Mouse (Mus musculus) testis, adult 2 months (tissue): ENCODE results near the gene Gpr153. TPM values are rescaled to one million over a fixed set of nuclear protein-coding genes. Genes with fewer than 3 reads are reported as not detected.
A peak's percentile ranks its signal among the peaks of the same experiment; 100 is the strongest.

ENCODE experiments used
- H3K27ac ChIP-seq: fragments of 200-500 bp; 2 replicates; pipeline ENCODE4 v1.5.1; 2012; ENCODE audit warnings: low read depth, low read length; ENCODE audit not compliant: control insufficient read depth, insufficient read depth
- H3K27me3 ChIP-seq: fragments of 200-500 bp; 2 replicates; pipeline ENCODE4 v1.6.1; 2012; ENCODE audit warnings: mild to moderate bottlenecking, low read length, moderate library complexity; ENCODE audit not compliant: control insufficient read depth, insufficient read depth
- H3K36me3 ChIP-seq: fragments of 200-500 bp; 2 replicates; pipeline ENCODE4 v1.6.1; 2012; ENCODE audit warnings: mild to moderate bottlenecking, low read length; ENCODE audit not compliant: control insufficient read depth, insufficient read depth
- H3K4me1 ChIP-seq: fragments of 200-500 bp; 2 replicates; pipeline ENCODE4 v1.6.1; 2012; ENCODE audit warnings: low read length; ENCODE audit not compliant: control insufficient read depth, insufficient read depth
- H3K4me3 ChIP-seq: fragments of 200-500 bp; 2 replicates; pipeline ENCODE4 v1.5.1; 2012; ENCODE audit warnings: low read depth, mild to moderate bottlenecking, low read length, moderate library complexity, mixed read lengths; ENCODE audit not compliant: control insufficient read depth
- CTCF ChIP-seq: fragments of 200-500 bp; IDR thresholded peaks from 2 replicates; pipeline ENCODE4 v1.5.1; 2012; ENCODE audit warnings: low read depth, mild to moderate bottlenecking, inconsistent platforms, low read length, moderate library complexity; ENCODE audit not compliant: control insufficient read depth, insufficient read depth, insufficient replicate concordance
- POLR2A ChIP-seq: fragments of 200-500 bp; IDR thresholded peaks from 2 replicates; pipeline ENCODE4 v1.6.1; 2012; ENCODE audit warnings: low read depth, mild to moderate bottlenecking, inconsistent platforms, low read length, moderate library complexity; ENCODE audit not compliant: control insufficient read depth
- polyA plus RNA-seq: library from polyadenylated mRNA; depleted of rRNA; stranded (reverse); fragments of >200 nt; gene quantifications from 2 replicates; pipeline ENCODE4 v1.2.3, GENCODE M21; 2012

Gene Gpr153
- polyA plus RNA-seq, 1 experiment = 18.9 TPM

DNA sequence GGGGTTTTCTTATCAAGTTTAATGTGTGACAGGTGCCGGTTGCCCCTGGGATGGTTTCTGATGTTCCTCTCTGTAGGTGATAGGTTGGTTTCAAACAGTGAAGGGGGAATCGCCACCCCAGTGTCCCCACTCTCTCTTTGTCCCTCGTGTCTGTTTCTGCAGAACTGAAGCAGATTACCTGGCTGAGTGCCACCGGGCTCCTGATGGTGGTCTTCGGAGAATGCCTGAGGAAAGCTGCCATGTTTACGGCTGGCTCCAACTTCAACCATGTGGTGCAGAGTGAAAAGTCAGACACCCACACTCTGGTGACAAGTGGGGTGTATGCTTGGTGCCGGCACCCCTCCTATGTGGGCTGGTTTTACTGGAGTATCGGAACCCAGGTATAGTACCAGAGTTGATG lies 26.3 kb downstream of the Gpr153 start:
- H3K27me3 ChIP-seq = no peaks in the 10 kb centered on the region
- H3K4me3 ChIP-seq = no peak overlapping the region
- TF ChIP-seq CTCF = no peak
- TF ChIP-seq POLR2A = no peak
- peaks cover 2% of the 10 kb centered on the region for H3K36me3 ChIP-seq
- H3K27ac ChIP-seq = no peak overlapping the region
- peaks cover 13% of the 10 kb centered on the region for H3K4me1 ChIP-seq

DNA sequence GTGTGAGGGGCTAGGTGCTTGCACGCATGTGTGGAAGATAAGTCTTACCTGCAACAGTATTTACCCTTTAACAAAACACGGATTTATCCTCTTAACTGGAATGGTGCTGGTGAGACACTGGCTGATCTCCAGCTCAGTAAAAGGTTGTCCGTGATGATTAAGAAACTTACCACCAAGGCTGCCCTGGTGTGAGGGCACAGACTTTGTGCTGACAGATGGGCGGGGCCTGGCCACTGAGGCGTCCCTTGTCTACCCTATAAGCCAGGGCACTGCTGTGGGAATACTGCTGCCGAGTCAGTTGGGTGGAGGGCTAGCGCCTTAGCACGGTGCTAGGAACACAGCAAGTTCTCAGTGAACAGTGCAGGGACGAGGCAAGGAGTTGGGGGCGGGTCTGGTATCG lies 28.0 kb downstream of the Gpr153 start:
- peaks cover 2% of the 10 kb centered on the region for H3K36me3 ChIP-seq
- H3K27me3 ChIP-seq = no peaks in the 10 kb centered on the region
- peaks cover 6% of the 10 kb centered on the region for H3K4me1 ChIP-seq
- no peak for TF ChIP-seq POLR2A
- no peak for TF ChIP-seq CTCF
- H3K27ac ChIP-seq = no peak overlapping the region
- H3K4me3 ChIP-seq = no peak overlapping the region

DNA sequence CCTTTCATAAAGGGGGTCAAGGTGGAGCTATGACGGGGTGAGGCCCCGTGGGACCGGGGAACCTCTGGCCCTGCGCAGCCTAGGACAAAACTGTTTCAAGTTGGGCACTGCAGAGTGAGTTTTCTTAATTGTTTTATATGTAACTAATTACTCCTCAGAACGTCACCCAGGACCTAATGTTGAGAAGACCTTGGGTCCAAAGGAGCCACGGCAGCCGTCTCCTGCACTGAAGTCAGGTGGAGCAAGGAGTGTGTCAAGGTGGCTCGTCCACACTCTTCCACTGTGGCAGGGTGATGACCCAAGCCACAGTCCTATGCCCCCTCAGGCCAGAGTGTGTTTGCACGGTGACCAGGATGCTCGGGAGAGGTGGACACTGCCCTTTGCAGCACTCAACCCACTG lies 29.1 kb downstream of the Gpr153 start:
- Histone ChIP-seq H3K36me3 (peaks cover 2% of the 10 kb centered on the region), H3K27me3 (no peaks in the 10 kb centered on the region), H3K4me3 (no peak overlapping the region), H3K27ac (no peak overlapping the region), H3K4me1 (peaks cover 4% of the 10 kb centered on the region; the same call in 1 of the 2 replicates)
- TF ChIP-seq POLR2A = no peak
- no peak for TF ChIP-seq CTCF

GRCm38 (mm10) chr4:152304685-152305084 lies 30.7 kb downstream of the Gpr153 start:
- Histone ChIP-seq H3K4me3 (peak overlapping the region; percentile 72), H3K4me1 (no peaks in the 10 kb centered on the region), H3K36me3 (peaks cover 2% of the 10 kb centered on the region), H3K27me3 (no peaks in the 10 kb centered on the region), H3K27ac (no peak overlapping the region)
- TF ChIP-seq POLR2A (no peak), CTCF (no peak)

DNA sequence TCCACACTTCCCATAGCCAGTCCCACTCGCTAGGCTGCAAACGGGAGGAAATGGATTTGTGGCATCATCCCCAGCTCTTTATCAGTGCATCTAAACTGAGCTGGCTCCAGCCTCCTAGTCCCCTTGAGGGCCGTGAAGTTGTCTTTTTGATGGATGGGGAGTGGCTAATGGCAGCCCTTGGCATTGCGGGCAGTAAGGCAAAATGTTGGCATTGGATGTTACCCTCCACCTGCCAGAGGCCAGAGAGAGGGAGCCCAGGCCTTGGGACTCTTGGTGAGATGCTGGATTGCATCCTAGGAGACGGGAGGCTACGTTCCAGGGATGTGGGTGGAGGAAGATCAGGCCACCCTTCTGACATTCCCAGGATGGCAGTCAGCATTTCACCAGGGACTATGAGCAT lies 32.0 kb downstream of the Gpr153 start:
- peak overlapping the region; percentile 71 for H3K4me3 ChIP-seq
- H3K27ac ChIP-seq = no peak overlapping the region
- H3K27me3 ChIP-seq = no peaks in the 10 kb centered on the region
- TF ChIP-seq POLR2A = no peak
- no peak for TF ChIP-seq CTCF
- H3K4me1 ChIP-seq = no peaks in the 10 kb centered on the region
- no peaks in the 10 kb centered on the region; the same call in 1 of the 2 replicates for H3K36me3 ChIP-seq

DNA sequence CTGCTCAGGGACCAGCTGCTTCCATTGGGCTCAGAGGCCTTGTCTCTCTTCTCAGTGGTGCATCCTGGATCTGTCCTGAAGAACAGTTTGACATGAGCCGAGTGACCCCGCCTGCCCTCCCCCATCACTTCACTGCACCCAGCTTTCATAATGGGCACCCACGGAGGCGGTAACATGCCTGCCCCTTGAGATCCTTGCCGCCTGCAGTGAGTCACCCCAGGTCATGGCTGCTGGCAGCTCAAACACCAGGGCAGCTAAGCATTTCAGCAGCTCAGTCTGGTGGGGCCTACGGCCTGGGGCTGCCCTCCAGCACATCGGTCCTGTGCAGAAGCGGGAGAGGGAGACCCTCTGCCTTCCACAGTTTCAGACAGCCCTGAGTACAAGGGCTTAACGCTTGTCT lies 33.5 kb downstream of the Gpr153 start:
- H3K27ac ChIP-seq = no peak overlapping the region
- no peaks in the 10 kb centered on the region; the same call in 1 of the 2 replicates for H3K36me3 ChIP-seq
- TF ChIP-seq POLR2A = no peak
- no peak for TF ChIP-seq CTCF
- H3K4me3 ChIP-seq = no peak overlapping the region
- peaks cover 4% of the 10 kb centered on the region; the same call in 1 of the 2 replicates for H3K4me1 ChIP-seq
- no peaks in the 10 kb centered on the region; the same call in 1 of the 2 replicates for H3K27me3 ChIP-seq

DNA sequence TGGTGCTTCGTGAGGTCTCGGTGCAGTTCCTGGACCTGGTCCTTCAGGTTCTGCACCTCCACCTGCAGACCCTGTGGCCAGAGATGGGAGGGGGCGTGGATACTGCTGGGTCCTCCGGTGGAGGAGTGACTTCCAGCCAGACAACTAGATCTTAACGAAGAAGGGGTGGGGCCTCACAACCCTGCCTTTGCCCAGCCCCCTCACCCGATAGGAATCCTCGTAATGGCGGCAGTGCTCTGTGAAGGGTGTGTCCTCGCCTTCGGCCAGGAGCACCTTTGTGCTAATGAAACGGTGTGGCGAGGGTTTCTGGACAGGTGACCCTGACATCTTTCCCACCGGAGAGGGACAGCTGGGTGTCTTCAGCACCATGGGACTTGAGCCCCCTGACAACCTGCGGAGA lies 38.2 kb downstream of the Gpr153 start:
- peaks cover 21% of the 10 kb centered on the region for H3K4me1 ChIP-seq
- H3K27me3 ChIP-seq = no peaks in the 10 kb centered on the region; the same call in 1 of the 2 replicates
- no peak overlapping the region for H3K27ac ChIP-seq
- no peak for TF ChIP-seq POLR2A
- TF ChIP-seq CTCF = no peak
- no peaks in the 10 kb centered on the region for H3K36me3 ChIP-seq
- H3K4me3 ChIP-seq = no peak overlapping the region

DNA sequence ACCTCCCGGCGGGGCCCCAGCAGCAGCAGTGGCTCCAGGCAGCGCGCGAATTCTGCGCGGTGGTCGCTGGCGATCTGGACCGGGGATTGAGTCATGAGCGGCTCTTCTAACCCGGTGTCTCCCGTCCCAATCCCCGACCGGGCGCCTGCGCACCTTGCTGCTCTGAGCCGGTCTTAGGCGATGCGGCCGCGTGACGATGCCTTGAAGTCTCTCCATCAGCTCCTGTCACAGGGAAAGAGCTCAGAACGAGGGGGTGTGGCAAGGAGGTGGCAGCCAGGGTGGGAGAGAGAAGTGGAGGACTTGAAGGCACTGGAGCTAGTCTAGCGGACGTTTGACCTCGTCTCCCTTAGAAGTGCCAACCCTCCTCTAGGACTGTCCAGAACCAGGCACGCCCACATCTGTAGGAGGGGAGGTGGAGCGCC lies 39.2 kb downstream of the Gpr153 start:
- Histone ChIP-seq H3K36me3 (no peaks in the 10 kb centered on the region), H3K27ac (no peak overlapping the region), H3K4me1 (peaks cover 21% of the 10 kb centered on the region), H3K4me3 (peak overlapping the region; percentile 7), H3K27me3 (no peaks in the 10 kb centered on the region; the same call in 1 of the 2 replicates)
- no peak for TF ChIP-seq CTCF
- TF ChIP-seq POLR2A = no peak
